Mouse (Mus musculus) thymus, postnatal 4 days (tissue): ENCODE measurements around the gene Pabpc4.

Experiments used
- DNase-seq: peaks from one replicate; pipeline ENCODE4 v3.0.0; 2021

The Pabpc4 gene

DNA sequence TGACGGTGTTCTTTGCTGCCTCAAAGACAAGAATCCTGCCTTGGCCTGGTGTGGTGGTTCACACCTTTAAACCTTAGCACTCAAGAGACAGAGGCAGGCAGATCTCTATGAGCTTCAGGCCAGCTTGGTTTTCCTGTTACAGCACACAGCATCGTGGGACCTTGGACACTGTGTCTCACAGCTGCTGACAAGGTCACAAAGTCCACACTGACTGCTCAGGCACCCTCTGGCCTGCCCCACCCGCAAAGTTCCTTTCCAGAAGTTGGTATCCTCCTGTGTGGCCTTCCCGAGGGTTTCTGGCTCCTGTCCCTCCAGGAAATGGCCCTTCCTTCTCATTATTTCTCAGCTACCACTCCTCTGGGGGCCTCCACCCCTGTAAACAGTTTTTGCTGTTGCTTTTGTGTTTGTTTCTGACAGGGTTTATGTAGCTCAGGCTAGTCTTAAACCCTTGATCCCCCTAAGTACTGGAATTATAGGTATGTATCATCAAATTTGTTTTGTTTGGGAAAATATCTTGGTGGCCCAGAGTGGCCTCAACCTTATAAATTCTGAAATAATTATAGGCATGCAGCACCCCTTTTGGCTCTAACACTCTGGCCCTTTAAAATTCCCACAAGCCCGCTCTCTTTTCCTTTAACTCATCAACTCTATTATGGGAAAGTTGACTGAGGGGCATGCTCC, at the start of gene Pabpc4:
Gene Pabpc4 (plus strand): TSS at position 631 of the 681 bp plus-strand sequence.
- no peak for DNase-seq

DNA sequence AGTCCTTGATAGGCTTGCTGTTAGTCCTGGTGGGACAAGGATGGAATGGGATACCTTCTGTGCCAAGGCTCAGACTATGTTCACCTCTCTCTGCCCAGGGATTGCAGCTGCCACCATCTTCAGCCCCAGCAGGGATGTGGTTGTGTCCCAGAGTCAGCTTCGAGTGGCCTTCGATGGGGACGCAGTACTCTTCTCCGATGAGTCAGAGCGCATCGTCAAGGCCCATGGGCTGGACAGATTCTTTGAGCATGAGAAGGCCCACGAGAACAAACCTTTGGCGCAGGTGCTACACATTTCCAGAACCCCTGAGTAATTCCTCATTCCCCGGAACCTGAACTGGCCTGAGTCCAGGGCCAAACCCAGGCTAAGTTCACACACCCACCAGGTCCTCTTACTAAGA, 48.2 kb upstream of the Pabpc4 start:
- no peak for DNase-seq

- DNase-seq, result no peak
Observed at GRCm38 (mm10) chr4:123215367-123215766, 46.8 kb upstream of the Pabpc4 start.

- DNase-seq, result peak; percentile 68
Observed at GRCm38 (mm10) chr4:123216782-123217181, 45.4 kb upstream of the Pabpc4 start.

- peak; percentile 86 for DNase-seq
Observed at GRCm38 (mm10) chr4:123219720-123220357, 42.3 kb upstream of the Pabpc4 start.

DNA sequence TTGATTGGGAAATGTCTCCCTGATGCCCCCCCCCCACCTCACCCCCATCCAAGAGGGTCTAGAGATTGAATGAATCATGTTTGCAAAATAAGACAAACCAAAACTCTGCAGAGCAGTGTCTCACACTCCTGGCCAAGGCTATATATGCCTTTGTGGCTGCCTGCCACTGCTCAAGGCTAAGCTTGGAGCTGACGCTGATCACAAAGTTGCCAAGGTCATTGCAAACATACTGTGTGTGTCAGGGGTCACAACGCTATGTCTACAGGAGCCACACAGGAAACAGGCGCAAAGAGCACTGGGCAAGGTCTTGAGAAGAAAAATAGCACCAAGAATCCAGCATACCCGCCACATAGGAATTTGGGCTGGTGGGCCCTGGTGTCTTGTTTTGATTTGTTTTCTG, 41.5 kb upstream of the Pabpc4 start:
- no peak for DNase-seq

GRCm38 (mm10) chr4:123223309-123223708, 38.8 kb upstream of the Pabpc4 start:
- peak; percentile 66 for DNase-seq

- DNase-seq, result no peak
Observed at GRCm38 (mm10) chr4:123225718-123226403, 36.3 kb upstream of the Pabpc4 start.

DNA sequence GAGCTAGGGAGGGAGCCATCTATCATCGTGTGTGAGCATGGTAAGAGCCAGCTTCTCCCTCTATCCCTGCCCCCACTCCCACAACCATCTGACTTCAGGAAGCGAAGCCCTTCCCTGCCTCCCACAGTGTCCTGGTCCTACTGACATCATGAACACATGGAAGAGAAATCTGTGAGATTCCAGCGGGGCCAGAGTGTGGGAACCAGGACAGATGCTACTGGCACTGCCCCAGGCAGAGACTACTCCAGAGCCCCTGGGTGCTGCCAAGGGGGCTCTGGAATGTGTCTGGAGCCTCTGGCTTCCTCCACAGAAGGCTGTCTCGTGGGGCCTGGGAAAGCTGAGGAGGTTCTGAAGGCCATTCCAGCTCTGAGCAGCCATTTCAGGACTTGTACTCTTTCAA, 34.4 kb upstream of the Pabpc4 start:
- DNase-seq, result no peak

DNA sequence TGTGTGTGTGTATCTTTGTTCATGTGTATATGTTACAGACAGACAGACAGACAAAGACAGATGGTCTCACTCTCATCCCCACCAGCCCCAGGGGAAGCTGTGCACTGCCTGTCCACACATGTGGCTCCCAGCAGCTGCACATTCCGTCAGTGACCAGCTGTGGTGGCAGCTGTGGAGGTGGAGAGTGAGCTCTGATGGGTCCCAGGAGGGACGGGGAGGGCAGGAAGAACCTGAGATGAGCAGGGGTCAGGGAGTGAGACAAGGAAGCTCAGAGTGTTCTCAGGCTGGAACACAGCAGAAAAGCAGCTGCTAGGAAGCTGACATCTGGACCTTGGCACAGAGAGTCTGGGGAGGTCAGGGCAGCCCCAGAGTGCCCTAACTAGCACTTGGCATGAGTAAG, 33.9 kb upstream of the Pabpc4 start:
- DNase-seq, result no peak

DNA sequence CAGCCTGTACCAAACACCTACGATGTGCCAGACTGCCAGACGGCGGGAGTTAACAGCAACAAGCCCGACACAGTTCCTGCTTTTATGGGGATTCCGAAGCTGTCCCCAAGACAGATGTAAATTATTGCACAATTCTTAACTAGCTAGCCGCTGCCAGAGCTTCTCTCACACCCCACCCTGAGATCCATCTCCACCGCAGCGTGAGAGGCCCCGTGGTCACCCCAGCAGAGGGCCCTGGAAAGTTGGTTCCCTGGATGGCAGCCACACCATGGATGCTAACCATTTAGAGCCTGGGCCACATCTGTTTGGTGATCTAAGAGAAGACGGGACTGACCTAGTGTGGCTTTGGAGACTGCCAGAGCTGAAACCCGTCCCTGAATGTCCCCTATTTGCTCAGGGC, 33.0 kb upstream of the Pabpc4 start:
- DNase-seq, result no peak

DNA sequence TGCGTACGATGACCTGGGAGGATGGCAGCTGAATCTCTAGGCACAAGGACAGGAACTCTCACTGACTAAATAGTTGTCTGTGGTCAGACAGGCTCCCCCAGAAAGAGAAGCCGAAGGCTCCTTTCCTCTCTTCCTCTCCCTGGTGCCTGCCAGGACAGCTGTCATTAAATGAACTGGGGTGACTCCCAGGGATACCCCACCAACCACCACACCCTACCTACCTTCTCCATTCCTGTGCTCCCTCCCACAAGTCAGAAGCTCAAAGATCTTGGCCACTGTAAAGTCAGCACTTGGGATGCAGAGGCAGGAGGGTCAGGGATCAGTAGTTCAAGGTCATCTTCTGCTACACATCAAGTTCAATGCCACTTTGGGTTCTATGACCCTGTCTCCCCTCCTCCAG, 29.3 kb upstream of the Pabpc4 start:
- DNase-seq, result no peak

- DNase-seq, result peak; percentile 57
Observed at GRCm38 (mm10) chr4:123233492-123234084, 28.6 kb upstream of the Pabpc4 start, which contains the start of gene Heyl. Heyl (plus strand) TSS chr4:123233556.

GRCm38 (mm10) chr4:123235835-123236430, 26.2 kb upstream of the Pabpc4 start:
- DNase-seq, result no peak

DNA sequence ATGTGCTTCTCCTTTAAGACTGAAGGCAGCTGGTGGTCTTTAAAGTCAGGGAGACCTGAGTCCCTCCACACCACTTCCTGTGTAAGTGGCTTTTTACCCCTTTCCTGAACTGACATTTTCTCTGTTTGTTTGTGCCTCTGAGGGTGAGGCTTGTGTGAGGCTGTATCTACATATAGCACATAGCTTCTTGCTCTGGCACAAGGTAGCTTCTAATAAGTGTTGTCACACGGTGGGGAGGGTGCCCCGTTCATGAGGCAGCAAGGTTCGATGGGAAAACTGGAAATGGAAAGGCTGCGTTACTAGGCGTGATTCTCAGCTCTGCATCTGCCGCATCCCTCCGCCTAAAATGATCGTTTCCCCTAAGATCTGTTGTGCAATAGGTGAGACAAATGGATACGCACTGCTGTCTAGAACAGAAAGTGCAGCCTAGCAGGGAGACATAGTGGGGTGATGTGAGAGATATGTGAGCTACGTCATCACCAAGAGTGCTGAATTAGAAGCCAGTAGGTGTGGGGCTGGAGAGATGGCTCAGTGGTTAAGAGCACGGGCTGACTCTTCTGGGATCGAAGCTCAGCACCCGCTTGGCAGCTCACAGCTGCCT, 25.6 kb upstream of the Pabpc4 start:
- DNase-seq, result no peak

DNA sequence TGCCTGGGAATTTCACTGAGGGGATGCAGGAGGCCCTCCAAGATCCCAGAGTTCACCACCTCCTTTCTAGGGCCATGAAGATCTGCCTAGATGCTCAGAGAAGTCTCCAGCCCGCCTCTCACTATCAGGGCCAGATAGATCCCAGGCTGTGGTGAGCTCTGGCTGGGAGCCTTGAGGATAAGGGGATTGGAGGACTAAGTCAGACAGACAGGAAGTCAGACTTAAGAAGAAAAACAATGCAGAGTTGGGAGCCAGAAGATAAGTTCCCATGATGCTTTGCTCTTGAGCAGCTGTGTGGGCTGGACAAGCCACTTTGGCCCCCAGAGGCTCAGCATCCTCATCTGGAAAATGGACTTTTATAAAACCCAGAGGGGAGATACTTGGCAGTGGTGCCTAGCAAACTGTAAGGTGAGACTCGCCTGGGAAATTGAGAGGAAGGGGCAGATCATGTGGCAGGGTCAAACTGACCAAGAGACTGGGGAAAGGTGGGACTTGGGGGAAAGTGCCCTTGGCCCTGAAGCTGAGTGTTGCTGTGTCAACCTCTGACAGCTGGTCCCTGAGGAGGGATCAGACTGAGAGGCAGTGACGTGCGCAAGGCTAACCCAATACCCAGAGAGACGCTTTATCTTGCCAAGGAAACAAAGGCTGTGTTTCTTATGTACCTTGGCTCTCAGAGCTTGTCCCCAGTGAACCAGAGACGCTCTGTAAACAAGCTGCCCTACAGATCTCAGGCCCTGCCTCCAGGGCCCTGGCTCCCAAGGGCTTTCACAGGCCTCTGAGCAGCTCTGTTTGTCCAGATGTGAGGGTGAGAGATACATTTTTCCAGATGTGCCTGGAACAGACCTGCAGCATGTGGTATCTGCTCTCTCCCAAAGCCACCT, 24.5 kb upstream of the Pabpc4 start:
- DNase-seq, result no peak

DNA sequence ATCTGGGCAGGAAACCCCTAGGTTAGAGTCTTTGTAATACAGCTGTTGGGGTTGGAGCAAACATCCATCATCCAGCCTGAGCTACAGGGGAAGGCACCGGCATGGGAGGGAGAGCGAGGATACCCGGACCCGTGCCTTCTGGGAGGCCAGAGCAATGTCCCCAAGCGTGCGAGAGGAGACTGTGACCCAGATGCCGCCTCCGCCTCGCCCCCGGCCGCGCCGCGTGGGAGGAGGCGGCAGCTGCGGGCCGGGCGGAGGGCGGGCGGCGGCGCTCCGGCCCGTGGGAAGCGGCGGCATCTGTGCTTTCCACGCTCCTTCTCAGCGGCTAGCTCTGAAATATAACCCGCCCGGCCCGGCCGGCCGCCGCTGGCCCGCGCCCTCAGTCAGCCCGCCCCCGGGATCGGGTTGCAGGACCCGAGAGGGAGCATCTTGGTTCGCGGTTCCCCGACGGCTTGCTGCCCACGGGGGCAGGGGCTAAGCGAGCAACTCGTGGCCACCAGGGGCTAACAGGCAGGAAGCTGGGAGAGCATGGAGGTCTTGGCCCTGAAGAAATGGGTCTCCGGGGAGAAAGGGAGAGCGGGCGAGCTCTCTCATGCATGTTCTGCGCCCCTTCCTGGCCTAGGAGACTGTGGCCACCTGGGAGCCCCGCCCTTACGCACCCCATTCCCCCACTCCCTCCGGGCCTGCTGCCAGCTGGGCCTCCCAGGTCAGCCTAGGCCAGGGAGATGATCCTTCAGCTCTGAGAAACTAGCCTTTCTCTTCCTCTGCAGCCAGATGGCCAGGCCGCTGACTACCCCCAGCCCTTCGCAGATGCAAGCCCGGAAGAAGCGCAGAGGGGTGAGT, 22.6 kb upstream of the Pabpc4 start:
- DNase-seq, result peak; percentile 42

DNA sequence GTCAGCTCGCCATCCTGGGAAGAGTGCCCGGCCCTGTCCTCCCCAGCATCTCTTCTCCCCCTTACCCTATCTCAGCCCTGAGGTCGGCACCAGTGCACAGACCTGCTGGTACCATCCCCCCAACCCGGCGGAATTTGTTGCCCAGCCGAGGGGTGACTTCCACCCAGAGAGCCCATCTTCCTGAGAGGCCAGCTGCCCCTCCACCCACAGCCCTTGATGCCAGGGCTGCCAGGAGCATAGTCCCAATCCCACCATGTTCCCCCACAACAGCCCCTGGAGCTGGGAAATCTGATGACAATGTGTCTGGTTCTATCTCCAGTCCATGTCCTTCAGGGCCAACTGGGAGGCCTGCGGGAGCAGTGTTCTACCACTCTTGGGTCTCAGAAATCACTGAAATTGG, 15.9 kb upstream of the Pabpc4 start:
- no peak for DNase-seq

- DNase-seq, result no peak
Observed at GRCm38 (mm10) chr4:123246651-123247050, 15.5 kb upstream of the Pabpc4 start.

GRCm38 (mm10) chr4:123247147-123247880, 14.8 kb upstream of the Pabpc4 start:
- DNase-seq, result no peak
